Mouse (Mus musculus): Measurements from ENCODE around the gene Slc25a34. TPM values are rescaled to one million over a fixed set of nuclear protein-coding genes. Genes with fewer than 3 reads are reported as not detected.
A peak's percentile ranks its signal among the peaks of the same experiment; 100 is the strongest.

Gene Slc25a34
- total RNA-seq (2017) = not detected in 2 replicates

- ATAC-seq (replicated peaks in 1 of 2; ENCODE audit: insufficient read depth in 1 of 2, low FRiP score in 2 of 2, low TSS enrichment in 1 of 2, low read depth in 1 of 2, poor library complexity in 2 of 2, severe bottlenecking in 2 of 2) = no peak
These were observed at the start of gene Slc25a34 for GRCm38 (mm10) chr4:141623666-141624065. TSS of gene Slc25a34 (minus strand) at chr4:141623821.

- ATAC-seq (replicated peaks in 1 of 2; ENCODE audit: insufficient read depth in 1 of 2, low FRiP score in 2 of 2, low TSS enrichment in 1 of 2, low read depth in 1 of 2, poor library complexity in 2 of 2, severe bottlenecking in 2 of 2) = no peak
These were observed 48.7 kb upstream of the Slc25a34 start for GRCm38 (mm10) chr4:141672325-141672724.

GRCm38 (mm10) chr4:141671389-141671788 lies 47.8 kb upstream of the Slc25a34 start:
- ATAC-seq (replicated peaks in 1 of 2; ENCODE audit: insufficient read depth in 1 of 2, low FRiP score in 2 of 2, low TSS enrichment in 1 of 2, low read depth in 1 of 2, poor library complexity in 2 of 2, severe bottlenecking in 2 of 2) = no peak

GRCm38 (mm10) chr4:141669898-141670712 lies 46.5 kb upstream of the Slc25a34 start:
- peak; percentile 45 to 47; a peak in 2 of 4 replicates for ATAC-seq (replicated peaks in 1 of 2; ENCODE audit: insufficient read depth in 1 of 2, low FRiP score in 2 of 2, low TSS enrichment in 1 of 2, low read depth in 1 of 2, poor library complexity in 2 of 2, severe bottlenecking in 2 of 2)

- peak in 1 of 2 experiments; percentile 12; a peak in 1 of 4 replicates for ATAC-seq (replicated peaks in 1 of 2; ENCODE audit: insufficient read depth in 1 of 2, low FRiP score in 2 of 2, low TSS enrichment in 1 of 2, low read depth in 1 of 2, poor library complexity in 2 of 2, severe bottlenecking in 2 of 2)
These were observed 41.2 kb upstream of the Slc25a34 start, which contains the start of gene Plekhm2 for GRCm38 (mm10) chr4:141664799-141665198. TSS of gene Plekhm2 (minus strand) at chr4:141664899.

GRCm38 (mm10) chr4:141664011-141664745 lies 40.6 kb upstream of the Slc25a34 start:
- ATAC-seq (replicated peaks in 1 of 2; ENCODE audit: insufficient read depth in 1 of 2, low FRiP score in 2 of 2, low TSS enrichment in 1 of 2, low read depth in 1 of 2, poor library complexity in 2 of 2, severe bottlenecking in 2 of 2) = peak; percentile 70 to 77

- ATAC-seq (replicated peaks in 1 of 2; ENCODE audit: insufficient read depth in 1 of 2, low FRiP score in 2 of 2, low TSS enrichment in 1 of 2, low read depth in 1 of 2, poor library complexity in 2 of 2, severe bottlenecking in 2 of 2) = peak in 1 of 2 experiments; percentile 7; a peak in 2 of 4 replicates
These were observed 39.7 kb upstream of the Slc25a34 start for GRCm38 (mm10) chr4:141663122-141663931.

- ATAC-seq (replicated peaks in 1 of 2; ENCODE audit: insufficient read depth in 1 of 2, low FRiP score in 2 of 2, low TSS enrichment in 1 of 2, low read depth in 1 of 2, poor library complexity in 2 of 2, severe bottlenecking in 2 of 2) = no peak
These were observed 37.3 kb upstream of the Slc25a34 start for GRCm38 (mm10) chr4:141660884-141661283.

GRCm38 (mm10) chr4:141659739-141660138 lies 36.1 kb upstream of the Slc25a34 start:
- no peak for ATAC-seq (replicated peaks in 1 of 2; ENCODE audit: insufficient read depth in 1 of 2, low FRiP score in 2 of 2, low TSS enrichment in 1 of 2, low read depth in 1 of 2, poor library complexity in 2 of 2, severe bottlenecking in 2 of 2)

- no peak for ATAC-seq (replicated peaks in 1 of 2; ENCODE audit: insufficient read depth in 1 of 2, low FRiP score in 2 of 2, low TSS enrichment in 1 of 2, low read depth in 1 of 2, poor library complexity in 2 of 2, severe bottlenecking in 2 of 2)
These were observed 35.3 kb upstream of the Slc25a34 start for GRCm38 (mm10) chr4:141658846-141659484.

GRCm38 (mm10) chr4:141656932-141657331 lies 33.3 kb upstream of the Slc25a34 start:
- ATAC-seq (replicated peaks in 1 of 2; ENCODE audit: insufficient read depth in 1 of 2, low FRiP score in 2 of 2, low TSS enrichment in 1 of 2, low read depth in 1 of 2, poor library complexity in 2 of 2, severe bottlenecking in 2 of 2) = no peak

- ATAC-seq (replicated peaks in 1 of 2; ENCODE audit: insufficient read depth in 1 of 2, low FRiP score in 2 of 2, low TSS enrichment in 1 of 2, low read depth in 1 of 2, poor library complexity in 2 of 2, severe bottlenecking in 2 of 2) = peak; percentile 73 to 86
These were observed 32.4 kb upstream of the Slc25a34 start for GRCm38 (mm10) chr4:141655908-141656608.

- no peak for ATAC-seq (replicated peaks in 1 of 2; ENCODE audit: insufficient read depth in 1 of 2, low FRiP score in 2 of 2, low TSS enrichment in 1 of 2, low read depth in 1 of 2, poor library complexity in 2 of 2, severe bottlenecking in 2 of 2)
These were observed 30.9 kb upstream of the Slc25a34 start for GRCm38 (mm10) chr4:141654509-141654908.

- ATAC-seq (replicated peaks in 1 of 2; ENCODE audit: insufficient read depth in 1 of 2, low FRiP score in 2 of 2, low TSS enrichment in 1 of 2, low read depth in 1 of 2, poor library complexity in 2 of 2, severe bottlenecking in 2 of 2) = no peak
These were observed 30.2 kb upstream of the Slc25a34 start for GRCm38 (mm10) chr4:141653813-141654212.

GRCm38 (mm10) chr4:141653044-141653443 lies 29.4 kb upstream of the Slc25a34 start:
- peak in 1 of 2 experiments; percentile 30; a peak in 2 of 4 replicates for ATAC-seq (replicated peaks in 1 of 2; ENCODE audit: insufficient read depth in 1 of 2, low FRiP score in 2 of 2, low TSS enrichment in 1 of 2, low read depth in 1 of 2, poor library complexity in 2 of 2, severe bottlenecking in 2 of 2)

GRCm38 (mm10) chr4:141651944-141652343 lies 28.3 kb upstream of the Slc25a34 start:
- no peak for ATAC-seq (replicated peaks in 1 of 2; ENCODE audit: insufficient read depth in 1 of 2, low FRiP score in 2 of 2, low TSS enrichment in 1 of 2, low read depth in 1 of 2, poor library complexity in 2 of 2, severe bottlenecking in 2 of 2)

All from hematopoietic stem cell, adult 5-6 weeks (primary cell).